Mouse (Mus musculus) cortical plate, adult 2 months (tissue): ENCODE measurements around the gene Etfa. TPM values are rescaled to one million over a fixed set of nuclear protein-coding genes. Genes with fewer than 3 reads are reported as not detected.

ENCODE experiments used
- H3K27ac ChIP-seq: fragments of 200-500 bp; 2 replicates; pipeline ENCODE4 v1.5.1; 2012; ENCODE audit warnings: low read length, control low read depth, inconsistent platforms; ENCODE audit not compliant: insufficient read depth
- H3K4me1 ChIP-seq: fragments of 200-500 bp; 2 replicates; pipeline ENCODE4 v1.6.1; 2011; ENCODE audit warnings: low read length; ENCODE audit not compliant: control insufficient read depth, insufficient read depth
- H3K4me3 ChIP-seq: fragments of 200-500 bp; 2 replicates; pipeline ENCODE4 v1.5.1; 2011; ENCODE audit warnings: mild to moderate bottlenecking, low read length, control low read depth; ENCODE audit not compliant: insufficient read depth
- CTCF ChIP-seq: fragments of 200-500 bp; IDR thresholded peaks from 2 replicates; pipeline ENCODE4 v1.5.1; 2011; ENCODE audit warnings: mild to moderate bottlenecking, control low read depth, low read length; ENCODE audit not compliant: insufficient read depth; ENCODE audit errors: extremely low read depth
- POLR2A ChIP-seq: fragments of 200-500 bp; IDR thresholded peaks from 2 replicates; pipeline ENCODE4 v1.6.1; 2011; ENCODE audit warnings: mild to moderate bottlenecking, low read length, control low read depth; ENCODE audit not compliant: insufficient read depth; ENCODE audit errors: extremely low read depth
- polyA plus RNA-seq: library from polyadenylated mRNA; depleted of rRNA; stranded (reverse); fragments of >200 nt; gene quantifications from 2 replicates; pipeline ENCODE4 v1.2.3, GENCODE M21; 2012

Etfa gene
- polyA plus RNA-seq, 1 experiment, result 42.6 TPM

- H3K4me3 ChIP-seq, result no peak overlapping the region
- no peaks in the 10 kb centered on the region for H3K4me1 ChIP-seq
- no peak for TF ChIP-seq POLR2A
- peak; percentile 79 for TF ChIP-seq CTCF
- no peak overlapping the region for H3K27ac ChIP-seq
Observed at GRCm38 (mm10) chr9:55429242-55429975, 82.6 kb downstream of the Etfa start.

- no peak overlapping the region for H3K27ac ChIP-seq
- TF ChIP-seq POLR2A, result no peak
- TF ChIP-seq CTCF, result no peak
- no peak overlapping the region for H3K4me3 ChIP-seq
- no peaks in the 10 kb centered on the region for H3K4me1 ChIP-seq
Observed at GRCm38 (mm10) chr9:55425271-55425810, 86.7 kb downstream of the Etfa start.

- Histone ChIP-seq H3K4me3 (no peak overlapping the region), H3K4me1 (no peaks in the 10 kb centered on the region), H3K27ac (no peak overlapping the region)
- TF ChIP-seq POLR2A (no peak), CTCF (no peak)
Observed at GRCm38 (mm10) chr9:55423451-55424424, 88.3 kb downstream of the Etfa start.

DNA sequence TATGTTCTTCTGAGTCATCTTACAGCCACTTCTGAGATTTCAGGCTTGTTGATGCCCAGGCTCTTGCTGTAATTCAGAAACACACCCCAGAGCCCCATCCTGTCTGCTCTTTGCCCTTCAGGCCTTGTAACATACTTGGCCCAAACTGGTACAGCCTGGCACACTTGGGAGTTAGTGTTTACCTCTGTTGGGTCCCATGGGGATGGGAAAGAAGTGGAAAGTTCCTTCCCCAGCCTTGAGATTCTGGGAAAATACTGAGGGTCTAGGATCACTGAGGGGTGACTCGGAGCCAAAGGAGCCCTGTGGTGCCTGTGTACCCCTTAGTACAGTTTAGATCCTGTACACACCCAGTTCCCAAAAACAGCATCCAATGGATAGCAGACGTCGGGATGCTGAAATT lies 90.3 kb downstream of the Etfa start:
- TF ChIP-seq CTCF (no peak), POLR2A (no peak)
- no peak overlapping the region for H3K27ac ChIP-seq

GRCm38 (mm10) chr9:55411154-55411553 lies 100.9 kb downstream of the Etfa start:
- Histone ChIP-seq H3K27ac (no peak overlapping the region), H3K4me3 (no peak overlapping the region), H3K4me1 (no peaks in the 10 kb centered on the region; the same call in 1 of the 2 replicates)
- TF ChIP-seq POLR2A (no peak), CTCF (no peak)

More for the DNA sequence above, 90.3 kb downstream of the Etfa start:
- Histone ChIP-seq H3K4me3 (no peak overlapping the region), H3K4me1 (no peaks in the 10 kb centered on the region)

DNA sequence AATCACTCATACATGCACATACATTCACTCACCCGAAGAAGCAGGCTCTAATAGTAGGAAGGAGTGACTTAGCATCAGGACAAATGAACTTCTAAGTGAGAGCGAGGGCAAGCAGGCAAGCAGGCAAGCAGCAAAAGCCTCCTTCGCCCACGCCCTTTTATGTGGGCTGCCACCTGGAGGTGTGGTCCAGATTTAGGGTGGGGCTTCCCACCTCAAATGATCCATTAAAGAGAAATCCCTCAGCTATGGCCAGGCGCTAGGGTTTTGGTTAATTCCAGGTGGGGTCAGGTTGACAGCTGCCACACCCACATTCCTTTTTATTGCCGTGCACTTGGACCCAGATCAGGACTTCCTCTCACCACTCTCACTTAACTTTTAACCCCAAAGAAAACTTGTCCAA lies 101.6 kb downstream of the Etfa start:
- TF ChIP-seq POLR2A (no peak), CTCF (no peak)
- Histone ChIP-seq H3K4me1 (no peaks in the 10 kb centered on the region; the same call in 1 of the 2 replicates), H3K27ac (no peak overlapping the region), H3K4me3 (no peak overlapping the region)

- TF ChIP-seq CTCF, result no peak
- TF ChIP-seq POLR2A, result no peak
- Histone ChIP-seq H3K4me1 (no peaks in the 10 kb centered on the region; the same call in 1 of the 2 replicates), H3K27ac (no peak overlapping the region), H3K4me3 (no peak overlapping the region)
Observed at GRCm38 (mm10) chr9:55409833-55410232, 102.2 kb downstream of the Etfa start.

DNA sequence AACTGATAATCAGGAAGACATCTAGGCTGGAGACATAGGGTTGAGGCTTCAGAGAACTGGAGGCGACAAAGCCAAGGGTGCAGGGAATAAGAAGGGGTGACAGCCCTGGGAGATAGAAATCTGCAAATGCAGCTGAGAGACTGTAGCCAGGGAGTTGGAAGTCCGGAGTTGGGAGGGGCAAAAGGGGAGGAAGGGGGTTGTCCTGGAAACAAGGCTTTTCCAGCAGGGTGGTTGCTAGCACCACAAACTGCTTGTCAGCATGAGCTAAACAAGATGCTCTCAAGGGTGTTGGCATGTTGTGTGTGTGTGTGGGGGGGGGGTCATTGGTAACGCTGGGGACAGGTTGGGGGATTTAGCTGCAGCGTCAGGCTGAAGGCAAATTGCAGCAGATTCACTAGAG lies 103.2 kb downstream of the Etfa start:
- no peaks in the 10 kb centered on the region; the same call in 1 of the 2 replicates for H3K4me1 ChIP-seq
- H3K27ac ChIP-seq, result no peak overlapping the region
- H3K4me3 ChIP-seq, result no peak overlapping the region
- TF ChIP-seq CTCF, result no peak
- no peak for TF ChIP-seq POLR2A

DNA sequence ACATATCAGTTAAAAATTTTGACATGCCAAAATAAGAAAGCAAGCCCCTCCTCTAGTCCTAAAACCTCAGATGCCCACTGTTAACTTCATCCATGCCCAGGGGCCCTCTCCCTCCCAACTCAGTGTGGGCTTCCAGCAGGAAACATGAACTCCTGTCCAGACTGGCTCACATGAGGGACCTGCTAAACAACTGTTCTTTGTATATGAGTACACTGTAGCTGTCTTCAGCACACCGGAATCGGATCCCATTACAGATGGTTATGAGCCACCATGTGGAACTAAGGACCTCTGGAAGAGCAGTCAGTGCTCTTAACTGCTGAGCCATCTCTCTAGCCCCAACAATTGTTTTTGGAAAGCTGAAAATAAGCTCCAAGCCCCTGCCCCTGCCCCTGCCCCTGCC lies 105.3 kb downstream of the Etfa start:
- TF ChIP-seq POLR2A (no peak), CTCF (no peak)
- no peaks in the 10 kb centered on the region; the same call in 1 of the 2 replicates for H3K4me1 ChIP-seq
- no peak overlapping the region for H3K27ac ChIP-seq
- no peak overlapping the region for H3K4me3 ChIP-seq
